Mouse (Mus musculus) left cerebral cortex, adult 9 months (tissue): ENCODE measurements around the gene Copz1.
A peak's percentile ranks its signal among the peaks of the same experiment; 100 is the strongest.
"Not testable (repeated sequence)": the region's sequence is repeated elsewhere in the genome, so short reads cannot be mapped to it uniquely, and the experiment has no call there.

Source experiments
- DNase-seq, 2 experiments: peaks; one replicate each; pipeline ENCODE4 v3.0.0; 2022; ENCODE audit warnings: low spot score in 2 of 2

Copz1 gene

DNA sequence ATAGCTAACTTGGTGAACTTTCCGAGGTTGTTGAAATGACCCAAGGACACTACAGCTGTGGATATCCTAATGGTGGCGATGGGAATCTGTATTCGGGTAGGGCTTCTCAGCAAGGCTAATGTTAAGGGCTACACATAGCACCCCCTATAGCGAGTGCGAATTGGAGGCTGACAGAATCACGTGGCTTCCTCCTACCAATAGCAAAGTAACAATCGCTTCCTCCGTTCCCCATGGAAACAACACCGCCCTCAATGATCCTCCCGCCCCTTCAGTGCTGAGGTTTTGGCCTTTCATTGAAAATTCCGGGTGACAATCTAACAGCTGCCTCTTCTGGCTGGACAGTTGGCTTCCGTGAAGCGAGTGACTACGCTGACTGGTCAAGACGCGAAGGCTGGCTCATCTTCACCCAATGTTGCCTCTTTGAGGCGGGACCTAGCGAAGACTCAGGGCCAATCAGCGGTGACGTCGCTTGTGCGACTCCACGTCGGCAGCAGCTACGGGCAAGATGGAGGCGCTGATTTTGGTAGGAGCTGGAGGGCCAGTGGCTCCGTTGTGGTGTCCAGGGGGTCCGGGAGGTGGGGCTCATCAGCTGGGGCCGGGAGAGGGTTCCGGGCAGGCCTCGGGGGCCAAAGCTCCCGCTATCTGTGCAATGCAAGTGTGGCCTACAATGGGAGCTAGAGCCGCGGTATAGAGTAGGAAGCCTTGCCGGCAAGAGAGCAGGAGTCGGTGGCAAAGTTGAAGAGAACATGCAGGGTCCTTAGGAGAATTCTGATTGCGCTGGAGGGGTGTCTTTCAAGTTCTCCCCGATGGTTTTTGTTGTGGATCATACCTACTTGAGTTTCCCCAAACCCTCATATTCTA, at the start of gene Copz1:
TSS of gene Copz1 (plus strand) at position 296 of the 861 bp plus-strand sequence.
- peak; percentile 99 for DNase-seq

DNA sequence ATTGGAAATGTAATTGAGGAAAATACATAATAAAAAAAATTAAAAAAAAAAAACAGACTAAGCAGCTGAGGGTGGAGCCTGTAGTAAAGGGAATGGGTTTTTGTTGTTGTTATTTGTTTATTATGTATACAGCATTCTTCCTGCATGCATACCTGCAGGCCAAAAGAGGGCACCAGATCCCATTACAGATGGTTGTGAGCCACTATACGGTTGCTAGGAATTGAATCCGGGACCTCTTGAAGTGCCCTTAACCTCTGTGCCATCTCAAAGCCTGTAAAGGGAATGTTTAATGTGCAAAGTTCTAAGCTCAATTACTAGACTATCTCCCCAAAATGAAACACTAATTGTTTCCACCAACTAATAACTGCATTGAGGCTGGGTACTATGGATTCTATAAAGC, 48.4 kb upstream of the Copz1 start:
- DNase-seq = no peak

DNA sequence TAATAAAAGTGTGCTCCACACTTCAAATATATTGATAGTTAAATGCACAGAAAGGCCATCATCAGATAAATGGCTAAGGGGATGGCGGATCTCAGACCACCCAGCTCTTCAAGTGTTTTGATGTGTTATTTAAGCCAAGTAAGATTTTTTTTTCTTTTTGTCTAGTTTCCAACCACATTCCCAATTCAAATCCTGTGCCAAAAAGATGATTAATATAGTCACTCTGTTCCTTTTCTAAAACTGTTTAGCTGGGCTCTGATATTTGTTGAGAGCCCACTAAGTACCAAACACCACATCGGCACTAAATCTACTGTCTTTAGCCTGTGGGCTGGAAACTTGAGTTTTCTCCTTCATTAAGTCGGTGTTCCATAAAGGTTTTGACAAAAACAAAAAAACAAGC, 45.5 kb upstream of the Copz1 start:
- no peak for DNase-seq

DNA sequence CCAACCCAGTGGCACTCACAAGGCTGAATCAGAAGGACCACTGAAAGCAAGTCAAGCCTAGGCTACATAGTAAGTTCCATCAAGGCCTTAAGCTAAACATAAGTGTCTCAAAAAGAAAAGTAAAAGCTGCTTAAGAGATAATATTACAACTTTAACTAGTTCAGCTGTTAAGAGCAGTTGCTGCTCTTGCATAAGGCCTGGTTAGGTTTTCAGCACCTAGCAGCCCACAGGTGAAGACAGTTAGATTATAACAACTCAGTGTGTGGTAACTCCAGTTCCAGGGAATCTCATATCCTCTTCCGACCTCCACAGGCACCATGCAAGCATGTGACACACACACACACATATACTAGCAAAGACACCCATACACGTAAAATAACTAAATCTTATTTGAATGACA, 44.9 kb upstream of the Copz1 start:
- no peak for DNase-seq

DNA sequence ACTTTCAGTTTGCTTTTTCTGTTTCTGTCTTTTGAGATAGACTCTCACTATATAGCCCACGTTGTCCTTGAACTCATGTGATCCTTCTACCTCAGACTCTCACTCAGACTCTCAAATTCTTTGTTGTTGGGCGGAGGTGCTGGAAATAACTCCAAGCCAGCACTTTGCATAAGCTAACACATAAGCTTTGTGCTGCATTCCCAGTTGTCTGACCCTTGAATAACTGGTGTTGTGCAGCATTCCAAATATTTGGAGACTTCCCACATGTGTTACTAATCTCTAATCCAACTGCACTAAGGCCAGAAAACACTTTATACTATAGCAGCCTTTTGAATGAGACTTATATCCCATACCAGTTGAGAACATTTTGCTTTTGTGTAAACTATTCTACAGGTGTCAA, 43.6 kb upstream of the Copz1 start:
- DNase-seq = no peak

DNA sequence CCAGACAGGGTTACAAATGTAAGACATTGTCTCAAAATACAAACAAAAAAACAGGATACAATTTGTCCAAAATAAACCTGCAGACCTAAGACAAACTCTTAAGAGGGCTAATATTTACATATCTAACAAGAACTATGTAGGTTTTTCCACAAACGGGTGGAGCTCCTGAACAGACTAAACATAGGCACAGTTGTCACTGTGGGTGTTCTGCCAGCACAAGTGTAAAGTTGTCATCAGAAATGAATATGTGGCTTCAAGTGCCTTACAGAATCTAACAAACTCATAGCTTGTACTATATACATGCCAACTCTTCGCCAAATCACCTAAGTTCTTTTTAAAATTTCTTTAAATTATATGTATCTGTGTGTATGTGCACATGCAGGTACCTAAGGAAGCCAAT, 39.4 kb upstream of the Copz1 start:
- DNase-seq = no peak

- DNase-seq = no peak
These were observed 35.2 kb upstream of the Copz1 start for GRCm38 (mm10) chr15:103237295-103237694.

GRCm38 (mm10) chr15:103239130-103239684, 33.3 kb upstream of the Copz1 start:
- peak; percentile 94 to 97 for DNase-seq

- DNase-seq = peak; percentile 96 to 99
These were observed 32.8 kb upstream of the Copz1 start, which contains the start of gene Cbx5 for GRCm38 (mm10) chr15:103239685-103240159. Gene Cbx5, minus strand, starts transcription at chr15:103239816.

- peak; percentile 97 to 98 for DNase-seq
These were observed 32.1 kb upstream of the Copz1 start, which contains the start of gene Hnrnpa1 for GRCm38 (mm10) chr15:103240160-103241028. Gene Hnrnpa1, plus strand, starts transcription at chr15:103240432.

DNA sequence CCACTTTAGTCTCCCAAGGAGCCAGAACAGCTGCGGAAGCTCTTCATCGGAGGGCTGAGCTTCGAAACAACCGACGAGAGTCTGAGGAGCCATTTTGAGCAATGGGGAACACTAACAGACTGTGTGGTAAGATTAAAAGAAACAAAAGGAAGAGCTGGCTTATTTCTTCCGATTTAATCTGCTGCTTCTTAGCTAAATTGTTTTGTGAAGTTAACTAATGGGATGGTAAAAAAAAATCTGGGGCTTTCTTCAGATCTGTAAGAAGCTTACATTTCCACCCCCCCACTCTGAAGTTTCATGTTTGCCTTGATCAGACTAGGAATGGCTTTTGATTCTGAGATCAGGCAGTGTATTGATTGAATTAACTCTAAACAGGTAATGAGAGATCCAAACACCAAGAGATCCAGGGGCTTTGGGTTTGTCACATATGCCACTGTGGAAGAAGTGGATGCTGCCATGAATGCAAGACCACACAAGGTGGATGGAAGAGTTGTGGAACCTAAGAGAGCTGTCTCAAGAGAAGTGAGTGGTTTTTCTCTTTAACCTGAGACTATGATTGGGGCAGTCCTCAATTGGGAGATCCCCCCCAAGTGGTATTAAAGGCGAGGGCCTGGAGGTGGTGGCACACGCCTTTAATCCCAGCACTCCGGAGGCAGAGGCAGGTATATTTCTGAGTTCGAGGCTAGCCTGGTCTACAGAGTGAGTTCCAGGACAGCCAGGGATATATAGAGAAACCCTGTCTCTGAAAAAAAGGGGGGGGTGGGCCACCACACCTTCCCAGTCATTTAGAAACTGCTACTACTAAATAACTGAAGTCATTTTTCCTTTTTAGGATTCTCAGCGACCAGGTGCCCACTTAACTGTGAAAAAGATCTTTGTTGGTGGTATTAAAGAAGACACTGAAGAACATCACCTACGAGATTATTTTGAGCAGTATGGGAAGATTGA, 31.2 kb upstream of the Copz1 start:
- not testable (repeated sequence) for DNase-seq

DNA sequence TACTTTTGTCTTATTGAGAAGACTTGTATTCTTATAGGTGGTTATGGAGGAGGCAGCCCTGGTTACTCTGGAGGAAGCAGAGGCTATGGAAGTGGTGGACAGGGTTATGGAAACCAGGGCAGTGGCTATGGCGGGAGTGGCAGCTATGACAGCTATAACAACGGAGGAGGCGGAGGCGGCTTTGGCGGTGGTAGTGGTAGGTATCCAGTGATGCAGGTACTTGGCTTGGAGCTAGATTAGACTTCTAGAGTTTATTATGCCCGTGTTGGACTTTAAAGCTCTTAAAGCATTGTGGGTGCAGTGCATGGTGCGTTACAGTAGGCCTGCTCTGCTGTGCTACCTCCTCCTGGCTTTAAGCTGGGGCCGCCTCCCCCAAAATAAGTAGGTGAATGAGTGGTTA, 29.6 kb upstream of the Copz1 start:
- DNase-seq = no peak

DNA sequence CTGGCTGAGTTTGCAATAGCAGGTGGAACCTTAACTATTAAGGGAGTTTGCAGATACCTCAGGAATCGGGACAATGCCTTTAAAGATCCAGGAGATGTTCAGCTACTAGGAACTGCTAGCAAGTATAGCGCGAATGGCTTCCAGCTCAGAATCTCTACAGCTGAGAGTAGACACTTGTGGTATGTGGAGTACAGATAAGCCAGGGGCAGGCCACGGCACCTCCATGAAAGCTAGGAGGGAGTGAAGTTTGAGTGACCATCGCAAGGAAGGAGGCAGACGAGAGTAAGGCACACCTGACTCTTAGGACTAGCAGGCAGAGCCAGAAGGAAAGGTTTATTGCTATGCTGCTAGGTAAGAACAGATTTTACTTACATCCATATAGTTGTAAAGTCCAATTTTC, 26.9 kb upstream of the Copz1 start:
- DNase-seq = no peak

DNA sequence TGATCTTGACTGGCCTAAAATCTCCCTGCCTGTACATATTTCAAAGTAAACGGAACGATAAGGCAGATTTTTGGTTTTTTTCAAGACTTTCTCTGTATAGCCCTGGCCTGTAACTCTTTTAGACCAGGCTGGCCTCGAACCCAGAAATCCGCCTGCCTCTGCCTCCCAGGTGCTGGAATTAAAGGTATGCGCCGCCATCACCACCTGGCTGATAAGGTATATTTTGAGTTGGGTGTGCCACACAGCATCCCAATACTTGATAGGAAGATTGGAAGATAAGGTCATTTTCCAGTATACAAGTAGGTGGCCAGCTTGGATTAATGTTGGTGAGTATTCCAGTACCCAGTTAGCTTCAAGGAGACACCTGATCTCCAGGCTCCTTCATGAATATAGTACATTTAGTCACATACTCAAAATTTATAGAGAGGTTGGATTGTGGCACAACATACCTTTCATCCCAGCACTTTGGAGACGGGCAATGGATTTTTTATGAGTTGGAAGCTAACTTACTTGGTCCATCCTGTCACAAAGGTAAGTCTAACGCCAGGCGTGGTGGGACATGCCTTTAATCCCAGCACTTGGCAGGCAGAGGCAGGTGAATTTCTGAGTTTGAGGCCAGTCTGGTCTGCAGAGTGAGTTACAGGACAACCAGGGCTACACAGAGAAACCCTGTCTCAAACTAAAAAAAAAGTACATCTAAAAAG, 25.3 kb upstream of the Copz1 start:
- no peak for DNase-seq

DNA sequence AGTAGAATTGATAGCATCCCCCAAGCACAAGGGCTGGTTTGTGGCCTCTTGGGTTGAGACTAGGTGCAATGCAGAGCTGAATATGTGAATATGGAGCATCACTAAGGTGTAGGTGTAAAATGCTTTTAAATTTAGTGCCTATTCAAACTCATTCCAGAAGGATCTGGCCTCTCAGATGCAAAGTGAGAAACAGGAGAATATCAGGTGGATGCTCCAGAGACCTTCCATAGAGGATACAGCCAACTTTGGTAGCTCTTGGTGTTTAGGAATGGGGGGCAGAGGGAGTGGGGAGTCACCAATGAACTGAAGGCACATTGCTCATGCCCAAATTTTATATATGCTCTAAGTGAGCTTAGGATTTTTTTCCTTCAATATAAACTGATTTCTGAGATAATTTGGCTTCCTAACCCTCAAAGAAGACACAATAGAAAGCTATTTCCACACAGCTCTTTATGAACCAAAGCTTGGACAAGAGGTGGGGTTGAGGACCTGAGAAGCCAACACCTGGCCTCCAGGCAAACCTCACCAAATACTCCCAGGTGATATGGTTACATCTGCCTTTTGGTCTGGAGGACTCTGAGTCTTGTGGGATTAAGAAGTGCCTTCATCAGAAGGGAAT, 24.6 kb upstream of the Copz1 start:
- no peak for DNase-seq

- DNase-seq = no peak
These were observed 23.9 kb upstream of the Copz1 start for GRCm38 (mm10) chr15:103248401-103249313.

DNA sequence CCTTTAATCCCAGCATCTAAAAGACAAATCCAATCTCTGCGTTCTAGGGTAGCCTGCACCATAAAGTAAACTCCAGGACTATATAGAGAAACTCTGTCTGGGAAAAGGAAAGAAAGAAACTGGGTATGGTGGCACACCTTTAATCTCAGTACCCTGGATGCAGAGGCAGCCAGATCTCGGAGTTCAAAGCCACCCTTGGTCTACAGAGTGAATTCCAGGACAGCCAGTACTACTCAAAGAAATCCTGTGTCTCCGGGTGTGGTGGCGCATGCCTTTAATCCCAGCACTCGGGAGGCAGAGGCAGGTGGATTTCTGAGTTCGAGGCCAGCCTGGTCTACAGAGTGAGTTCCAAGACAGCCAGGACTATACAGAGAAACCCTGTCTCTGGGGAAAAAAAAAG, 23.0 kb upstream of the Copz1 start:
- not testable (repeated sequence) for DNase-seq

- DNase-seq = peak in 1 of 2 experiments; percentile 38
These were observed 22.2 kb upstream of the Copz1 start for GRCm38 (mm10) chr15:103250195-103250740.
